Mouse (Mus musculus): ENCODE results near the gene Rab40c. TPM values are rescaled to one million over a fixed set of nuclear protein-coding genes. Genes with fewer than 3 reads are reported as not detected.
A peak's percentile ranks its signal among the peaks of the same experiment; 100 is the strongest.

Rab40c gene
- total RNA-seq (2018; cell fraction: chromatin; rRNA removed), result 10 to 100 TPM in 19 of 26 experiments, 1 to 10 TPM in 7; 3.7 to 49.3 (median 19.0) TPM
- total RNA-seq (2018; cell fraction: cytosol; rRNA removed), result 10 to 100 TPM in 20 of 26 experiments, 1 to 10 TPM in 6; 2.9 to 29.4 (median 21.0) TPM
- 10 to 100 TPM in 18 of 26 experiments, 1 to 10 TPM in 8; 3.9 to 51.0 (median 18.0) TPM for total RNA-seq (2018; cell fraction: nucleus; rRNA removed)
- 13.7 to 21.8 TPM (median 16.8 TPM) in 3 replicates for polyA plus RNA-seq (2018)

GRCm38 (mm10) chr17:25919144-25919785 lies at the start of gene Rab40c:
TSS of gene Rab40c (minus strand) at chr17:25919727.
- Histone ChIP-seq H3K79me2 (ENCODE audit: inconsistent target) (peaks cover 51% of the 10 kb centered on the region), H3K4me3 (ENCODE audit: inconsistent target) (peak within 1 kb of the TSS; percentile 76), H3K27ac (peak within 1 kb of the TSS; percentile 93), H3K36me3 (ENCODE audit: inconsistent target) (no peaks in the 10 kb centered on the region; the same call in 1 of the 2 replicates)
- WGBS (ENCODE audit: missing documents), result under 1% methylated on average over 73 of the region's 78 CpGs

GRCm38 (mm10) chr17:25968176-25968575 lies 48.6 kb upstream of the Rab40c start:
- 100% methylated on average over 1 of the region's 1 CpGs for WGBS (ENCODE audit: missing documents)
- H3K27ac ChIP-seq, result no peak overlapping the region
- H3K4me3 ChIP-seq (ENCODE audit: inconsistent target), result no peak overlapping the region
- H3K36me3 ChIP-seq (ENCODE audit: inconsistent target), result no peaks in the 10 kb centered on the region
- peaks cover 52% of the 10 kb centered on the region; the same call in 1 of the 2 replicates for H3K79me2 ChIP-seq (ENCODE audit: inconsistent target)

GRCm38 (mm10) chr17:25967652-25968051 lies 48.1 kb upstream of the Rab40c start:
- H3K4me3 ChIP-seq (ENCODE audit: inconsistent target), result no peak overlapping the region
- H3K79me2 ChIP-seq (ENCODE audit: inconsistent target), result peaks cover 47% of the 10 kb centered on the region; the same call in 1 of the 2 replicates
- no peak overlapping the region for H3K27ac ChIP-seq
- H3K36me3 ChIP-seq (ENCODE audit: inconsistent target), result no peaks in the 10 kb centered on the region
- WGBS (ENCODE audit: missing documents), result 90% methylated on average over 3 of the region's 3 CpGs

- 99% methylated on average over 7 of the region's 7 CpGs for WGBS (ENCODE audit: missing documents)
- H3K36me3 ChIP-seq (ENCODE audit: inconsistent target), result peaks cover 4% of the 10 kb centered on the region; the same call in 1 of the 2 replicates
- no peak overlapping the region for H3K4me3 ChIP-seq (ENCODE audit: inconsistent target)
- H3K79me2 ChIP-seq (ENCODE audit: inconsistent target), result peaks cover 24% of the 10 kb centered on the region; the same call in 1 of the 2 replicates
- no peak overlapping the region for H3K27ac ChIP-seq
Observed at GRCm38 (mm10) chr17:25964271-25964670, 44.7 kb upstream of the Rab40c start.

- Histone ChIP-seq H3K79me2 (ENCODE audit: inconsistent target) (peaks cover 6% of the 10 kb centered on the region; the same call in 1 of the 2 replicates), H3K4me3 (ENCODE audit: inconsistent target) (no peak overlapping the region), H3K27ac (no peak overlapping the region), H3K36me3 (ENCODE audit: inconsistent target) (peaks cover 10% of the 10 kb centered on the region; the same call in 1 of the 2 replicates)
- 96% methylated on average over 7 of the region's 7 CpGs for WGBS (ENCODE audit: missing documents)
Observed at GRCm38 (mm10) chr17:25962413-25962905, 42.9 kb upstream of the Rab40c start.

- Histone ChIP-seq H3K36me3 (ENCODE audit: inconsistent target) (peaks cover 10% of the 10 kb centered on the region; the same call in 1 of the 2 replicates), H3K79me2 (ENCODE audit: inconsistent target) (no peaks in the 10 kb centered on the region), H3K4me3 (ENCODE audit: inconsistent target) (no peak overlapping the region), H3K27ac (no peak overlapping the region)
- 96% methylated on average over 5 of the region's 5 CpGs for WGBS (ENCODE audit: missing documents)
Observed at GRCm38 (mm10) chr17:25961566-25961965, 42.0 kb upstream of the Rab40c start.

- H3K79me2 ChIP-seq (ENCODE audit: inconsistent target), result no peaks in the 10 kb centered on the region
- H3K27ac ChIP-seq, result no peak overlapping the region
- 96% methylated on average over 19 of the region's 23 CpGs for WGBS (ENCODE audit: missing documents)
- H3K4me3 ChIP-seq (ENCODE audit: inconsistent target), result no peak overlapping the region
- peaks cover 10% of the 10 kb centered on the region; the same call in 1 of the 2 replicates for H3K36me3 ChIP-seq (ENCODE audit: inconsistent target)
Observed at GRCm38 (mm10) chr17:25959630-25960467, 40.3 kb upstream of the Rab40c start.

GRCm38 (mm10) chr17:25958771-25959494 lies 39.4 kb upstream of the Rab40c start:
- no peak overlapping the region for H3K4me3 ChIP-seq (ENCODE audit: inconsistent target)
- WGBS (ENCODE audit: missing documents), result 98% methylated on average over 9 of the region's 11 CpGs
- peaks cover 10% of the 10 kb centered on the region; the same call in 1 of the 2 replicates for H3K36me3 ChIP-seq (ENCODE audit: inconsistent target)
- no peak overlapping the region for H3K27ac ChIP-seq
- H3K79me2 ChIP-seq (ENCODE audit: inconsistent target), result no peaks in the 10 kb centered on the region

- 93% methylated on average over 14 of the region's 14 CpGs for WGBS (ENCODE audit: missing documents)
- Histone ChIP-seq H3K79me2 (ENCODE audit: inconsistent target) (no peaks in the 10 kb centered on the region), H3K27ac (no peak overlapping the region), H3K36me3 (ENCODE audit: inconsistent target) (peaks cover 10% of the 10 kb centered on the region; the same call in 1 of the 2 replicates), H3K4me3 (ENCODE audit: inconsistent target) (no peak overlapping the region)
Observed at GRCm38 (mm10) chr17:25957586-25958051, 38.1 kb upstream of the Rab40c start.

- no peak overlapping the region for H3K27ac ChIP-seq
- peaks cover 10% of the 10 kb centered on the region; the same call in 1 of the 2 replicates for H3K36me3 ChIP-seq (ENCODE audit: inconsistent target)
- no peak overlapping the region for H3K4me3 ChIP-seq (ENCODE audit: inconsistent target)
- WGBS (ENCODE audit: missing documents), result 91% methylated on average over 7 of the region's 7 CpGs
- H3K79me2 ChIP-seq (ENCODE audit: inconsistent target), result no peaks in the 10 kb centered on the region
Observed at GRCm38 (mm10) chr17:25956631-25957030, 37.1 kb upstream of the Rab40c start.

- Histone ChIP-seq H3K36me3 (ENCODE audit: inconsistent target) (peaks cover 10% of the 10 kb centered on the region; the same call in 1 of the 2 replicates), H3K79me2 (ENCODE audit: inconsistent target) (no peaks in the 10 kb centered on the region), H3K4me3 (ENCODE audit: inconsistent target) (no peak overlapping the region), H3K27ac (no peak overlapping the region)
- 83% methylated on average over 7 of the region's 7 CpGs for WGBS (ENCODE audit: missing documents)
Observed at GRCm38 (mm10) chr17:25956201-25956600, 36.7 kb upstream of the Rab40c start.

GRCm38 (mm10) chr17:25955736-25956135 lies 36.2 kb upstream of the Rab40c start:
- Histone ChIP-seq H3K79me2 (ENCODE audit: inconsistent target) (no peaks in the 10 kb centered on the region), H3K4me3 (ENCODE audit: inconsistent target) (no peak overlapping the region), H3K27ac (no peak overlapping the region), H3K36me3 (ENCODE audit: inconsistent target) (peaks cover 10% of the 10 kb centered on the region; the same call in 1 of the 2 replicates)
- WGBS (ENCODE audit: missing documents), result 77% methylated on average over 3 of the region's 3 CpGs

- Histone ChIP-seq H3K36me3 (ENCODE audit: inconsistent target) (0 out of 2 replicates have a peak, but pooled peaks cover 10% of the 10 kb centered on the region), H3K27ac (no peak overlapping the region), H3K4me3 (ENCODE audit: inconsistent target) (no peak overlapping the region), H3K79me2 (ENCODE audit: inconsistent target) (no peaks in the 10 kb centered on the region)
- WGBS (ENCODE audit: missing documents), result no CpG with 5 or more reads among the region's 2 CpGs
Observed at GRCm38 (mm10) chr17:25954671-25955070, 35.1 kb upstream of the Rab40c start.

GRCm38 (mm10) chr17:25953161-25953560 lies 33.6 kb upstream of the Rab40c start:
- WGBS (ENCODE audit: missing documents), result 96% methylated on average over 5 of the region's 5 CpGs
- Histone ChIP-seq H3K4me3 (ENCODE audit: inconsistent target) (no peak overlapping the region), H3K36me3 (ENCODE audit: inconsistent target) (no peaks in the 10 kb centered on the region), H3K27ac (no peak overlapping the region), H3K79me2 (ENCODE audit: inconsistent target) (no peaks in the 10 kb centered on the region)

Data from macrophage (primary cell).